Mouse (Mus musculus): ENCODE results near the gene Gmeb1. TPM values are rescaled to one million over a fixed set of nuclear protein-coding genes. Genes with fewer than 3 reads are reported as not detected.
"Not testable (repeated sequence)": the region's sequence is repeated elsewhere in the genome, so short reads cannot be mapped to it uniquely, and the experiment has no call there.

Gmeb1 gene
- polyA plus RNA-seq, 1 experiment from 2014 or later: 46.2 TPM

GRCm38 (mm10) chr4:132247451-132247997 is 13.9 kb downstream of the Gmeb1 start:
- no peak overlapping the region for H3K4me3 ChIP-seq
- H3K4me2 ChIP-seq: no peak overlapping the region
- no peak for ATAC-seq (ENCODE audit: insufficient number of reproducible peaks, insufficient read depth, low FRiP score, low TSS enrichment, low read depth)
- 84% methylated on average over 5 of the region's 5 CpGs for WGBS
- H3K9ac ChIP-seq: no peak overlapping the region
- no peaks in the 10 kb centered on the region for H3K9me3 ChIP-seq
- H3K27ac ChIP-seq: no peak overlapping the region
- no peaks in the 10 kb centered on the region for H3K4me1 ChIP-seq
- no peaks in the 10 kb centered on the region for H3K27me3 ChIP-seq
- H3K36me3 ChIP-seq: peaks cover 81% of the 10 kb centered on the region

- no peak for ATAC-seq (ENCODE audit: insufficient number of reproducible peaks, insufficient read depth, low FRiP score, low TSS enrichment, low read depth)
- no peak overlapping the region for H3K27ac ChIP-seq
- H3K4me2 ChIP-seq: no peak overlapping the region
- H3K9ac ChIP-seq: no peak overlapping the region
- WGBS: 95% methylated on average over 3 of the region's 3 CpGs
- no peaks in the 10 kb centered on the region for H3K27me3 ChIP-seq
- H3K4me3 ChIP-seq: no peak overlapping the region
- H3K4me1 ChIP-seq: no peaks in the 10 kb centered on the region
- no peaks in the 10 kb centered on the region for H3K9me3 ChIP-seq
- peaks cover 80% of the 10 kb centered on the region for H3K36me3 ChIP-seq
These were observed 15.8 kb downstream of the Gmeb1 start for GRCm38 (mm10) chr4:132245643-132246042.

GRCm38 (mm10) chr4:132241208-132241607 is 20.2 kb downstream of the Gmeb1 start:
- H3K4me2 ChIP-seq: no peak overlapping the region
- no peak overlapping the region for H3K9ac ChIP-seq
- H3K4me1 ChIP-seq: no peaks in the 10 kb centered on the region
- H3K36me3 ChIP-seq: peaks cover 78% of the 10 kb centered on the region
- ATAC-seq (ENCODE audit: insufficient number of reproducible peaks, insufficient read depth, low FRiP score, low TSS enrichment, low read depth): no peak
- WGBS: 88% methylated on average over 3 of the region's 3 CpGs
- H3K27ac ChIP-seq: no peak overlapping the region
- H3K27me3 ChIP-seq: no peaks in the 10 kb centered on the region
- H3K4me3 ChIP-seq: no peak overlapping the region
- H3K9me3 ChIP-seq: no peaks in the 10 kb centered on the region

- H3K4me3 ChIP-seq: no peak overlapping the region
- H3K4me1 ChIP-seq: no peaks in the 10 kb centered on the region
- no peaks in the 10 kb centered on the region for H3K27me3 ChIP-seq
- H3K36me3 ChIP-seq: peaks cover 77% of the 10 kb centered on the region
- 81% methylated on average over 3 of the region's 3 CpGs for WGBS
- no peak overlapping the region for H3K9ac ChIP-seq
- no peak overlapping the region for H3K27ac ChIP-seq
- no peaks in the 10 kb centered on the region for H3K9me3 ChIP-seq
- ATAC-seq (ENCODE audit: insufficient number of reproducible peaks, insufficient read depth, low FRiP score, low TSS enrichment, low read depth): no peak
- no peak overlapping the region for H3K4me2 ChIP-seq
These were observed 21.0 kb downstream of the Gmeb1 start for GRCm38 (mm10) chr4:132240367-132240766.

- no peaks in the 10 kb centered on the region for H3K9me3 ChIP-seq
- H3K4me1 ChIP-seq: no peaks in the 10 kb centered on the region
- WGBS: 92% methylated on average over 4 of the region's 4 CpGs
- H3K4me2 ChIP-seq: no peak overlapping the region
- H3K27me3 ChIP-seq: no peaks in the 10 kb centered on the region
- peaks cover 87% of the 10 kb centered on the region for H3K36me3 ChIP-seq
- H3K9ac ChIP-seq: no peak overlapping the region
- no peak overlapping the region for H3K4me3 ChIP-seq
- ATAC-seq (ENCODE audit: insufficient number of reproducible peaks, insufficient read depth, low FRiP score, low TSS enrichment, low read depth): no peak
- no peak overlapping the region for H3K27ac ChIP-seq
These were observed 23.0 kb downstream of the Gmeb1 start for GRCm38 (mm10) chr4:132238356-132238755.

GRCm38 (mm10) chr4:132234710-132235109 is 26.7 kb downstream of the Gmeb1 start:
- WGBS: 91% methylated on average over 8 of the region's 8 CpGs
- H3K36me3 ChIP-seq: peaks cover 89% of the 10 kb centered on the region

GRCm38 (mm10) chr4:132230422-132230821 is 31.0 kb downstream of the Gmeb1 start:
- Histone ChIP-seq H3K4me3 (no peak overlapping the region), H3K27ac (no peak overlapping the region), H3K36me3 (peaks cover 96% of the 10 kb centered on the region), H3K9ac (no peak overlapping the region), H3K4me2 (no peak overlapping the region), H3K9me3 (no peaks in the 10 kb centered on the region), H3K4me1 (no peaks in the 10 kb centered on the region), H3K27me3 (no peaks in the 10 kb centered on the region)
- no peak for ATAC-seq (ENCODE audit: insufficient number of reproducible peaks, insufficient read depth, low FRiP score, low TSS enrichment, low read depth)
- WGBS: 97% methylated on average over 5 of the region's 5 CpGs

More at GRCm38 (mm10) chr4:132234710-132235109, 26.7 kb downstream of the Gmeb1 start:
- no peak overlapping the region for H3K4me2 ChIP-seq
- H3K4me1 ChIP-seq: no peaks in the 10 kb centered on the region
- no peak overlapping the region for H3K9ac ChIP-seq
- H3K9me3 ChIP-seq: no peaks in the 10 kb centered on the region
- ATAC-seq (ENCODE audit: insufficient number of reproducible peaks, insufficient read depth, low FRiP score, low TSS enrichment, low read depth): no peak
- no peak overlapping the region for H3K4me3 ChIP-seq
- no peaks in the 10 kb centered on the region for H3K27me3 ChIP-seq
- H3K27ac ChIP-seq: no peak overlapping the region

GRCm38 (mm10) chr4:132222001-132222400 is 39.4 kb downstream of the Gmeb1 start:
- H3K4me2 ChIP-seq; H3K9ac ChIP-seq; H3K9me3 ChIP-seq; H3K27ac ChIP-seq; H3K27me3 ChIP-seq; ATAC-seq (ENCODE audit: insufficient number of reproducible peaks, insufficient read depth, low FRiP score, low TSS enrichment, low read depth); H3K4me1 ChIP-seq; H3K4me3 ChIP-seq: not testable (repeated sequence)
- peaks cover 49% of the 10 kb centered on the region for H3K36me3 ChIP-seq
- 95% methylated on average over 5 of the region's 5 CpGs for WGBS

GRCm38 (mm10) chr4:132218439-132218838 is 43.0 kb downstream of the Gmeb1 start:
- not testable (repeated sequence) for H3K9me3 ChIP-seq; H3K4me1 ChIP-seq; H3K4me3 ChIP-seq; H3K4me2 ChIP-seq; H3K27me3 ChIP-seq; H3K9ac ChIP-seq; ATAC-seq (ENCODE audit: insufficient number of reproducible peaks, insufficient read depth, low FRiP score, low TSS enrichment, low read depth); H3K27ac ChIP-seq
- 83% methylated on average over 6 of the region's 6 CpGs for WGBS
- peaks cover 16% of the 10 kb centered on the region for H3K36me3 ChIP-seq

GRCm38 (mm10) chr4:132217781-132218180 is 43.6 kb downstream of the Gmeb1 start:
- Histone ChIP-seq H3K27me3 (no peaks in the 10 kb centered on the region), H3K9me3 (no peaks in the 10 kb centered on the region), H3K4me3 (no peak overlapping the region), H3K4me2 (no peak overlapping the region), H3K4me1 (no peaks in the 10 kb centered on the region), H3K27ac (no peak overlapping the region), H3K9ac (no peak overlapping the region), H3K36me3 (peaks cover 10% of the 10 kb centered on the region)
- ATAC-seq (ENCODE audit: insufficient number of reproducible peaks, insufficient read depth, low FRiP score, low TSS enrichment, low read depth): no peak
- 78% methylated on average over 2 of the region's 2 CpGs for WGBS

- Histone ChIP-seq H3K4me1 (no peaks in the 10 kb centered on the region), H3K36me3 (peaks cover 3% of the 10 kb centered on the region; the same call in 1 of the 2 replicates), H3K4me2 (no peak overlapping the region), H3K27ac (no peak overlapping the region), H3K4me3 (no peak overlapping the region), H3K27me3 (no peaks in the 10 kb centered on the region), H3K9me3 (no peaks in the 10 kb centered on the region), H3K9ac (no peak overlapping the region)
- no peak for ATAC-seq (ENCODE audit: insufficient number of reproducible peaks, insufficient read depth, low FRiP score, low TSS enrichment, low read depth)
- 70% methylated on average over 1 of the region's 1 CpGs for WGBS
These were observed 44.8 kb downstream of the Gmeb1 start for GRCm38 (mm10) chr4:132216602-132217001.

GRCm38 (mm10) chr4:132214847-132215246 is 46.6 kb downstream of the Gmeb1 start:
- Histone ChIP-seq H3K27me3 (no peaks in the 10 kb centered on the region), H3K4me2 (no peak overlapping the region), H3K9me3 (no peaks in the 10 kb centered on the region), H3K9ac (no peak overlapping the region), H3K4me3 (no peak overlapping the region), H3K36me3 (peaks cover 5% of the 10 kb centered on the region; the same call in 1 of the 2 replicates), H3K4me1 (peaks cover 9% of the 10 kb centered on the region), H3K27ac (no peak overlapping the region)
- 77% methylated on average over 4 of the region's 4 CpGs for WGBS
- no peak for ATAC-seq (ENCODE audit: insufficient number of reproducible peaks, insufficient read depth, low FRiP score, low TSS enrichment, low read depth)

All from embryonic facial prominence, embryonic 13.5 days (tissue).